Mouse (Mus musculus) kidney, postnatal 4 days (tissue): Measurements from ENCODE around the gene Rhoj.
"Not testable (repeated sequence)": the region's sequence is repeated elsewhere in the genome, so short reads cannot be mapped to it uniquely, and the experiment has no call there.

ENCODE experiments used
- DNase-seq, 2 experiments: peaks; one replicate each; pipeline ENCODE4 v3.0.0; 2021; ENCODE audit warnings: mixed read lengths in 2 of 2

The Rhoj gene

GRCm38 (mm10) chr12:75307961-75308951 is at the start of gene Rhoj:
Gene Rhoj (plus strand): TSS chr12:75308322.
- DNase-seq, result peak; percentile 76 to 85

- DNase-seq, result no peak
Measured at GRCm38 (mm10) chr12:75271726-75272125, 36.4 kb upstream of the Rhoj start.

GRCm38 (mm10) chr12:75275730-75276129 is 32.4 kb upstream of the Rhoj start:
- no peak for DNase-seq

GRCm38 (mm10) chr12:75277425-75277824 is 30.7 kb upstream of the Rhoj start:
- no peak for DNase-seq

GRCm38 (mm10) chr12:75280502-75280901 is 27.6 kb upstream of the Rhoj start:
- DNase-seq, result peak; percentile 20 to 34

GRCm38 (mm10) chr12:75283226-75283625 is 24.9 kb upstream of the Rhoj start:
- DNase-seq, result no peak

GRCm38 (mm10) chr12:75286166-75286565 is 22.0 kb upstream of the Rhoj start:
- DNase-seq, result no peak

GRCm38 (mm10) chr12:75290524-75290923 is 17.6 kb upstream of the Rhoj start:
- DNase-seq, result no peak

- no peak for DNase-seq
Measured at GRCm38 (mm10) chr12:75291556-75291955, 16.6 kb upstream of the Rhoj start.

GRCm38 (mm10) chr12:75292939-75293338 is 15.2 kb upstream of the Rhoj start:
- no peak for DNase-seq

- DNase-seq, result no peak
Measured at GRCm38 (mm10) chr12:75299865-75300264, 8.3 kb upstream of the Rhoj start.

GRCm38 (mm10) chr12:75304132-75304531 is 4.0 kb upstream of the Rhoj start:
- no peak for DNase-seq

- DNase-seq, result peak; percentile 47 to 59
Measured at GRCm38 (mm10) chr12:75309756-75310155, 1.6 kb downstream of the Rhoj start.

- DNase-seq, result peak; percentile 7 to 28
Measured at GRCm38 (mm10) chr12:75310766-75311165, 2.6 kb downstream of the Rhoj start.

GRCm38 (mm10) chr12:75311879-75312278 is 3.8 kb downstream of the Rhoj start:
- peak; percentile 8 to 13 for DNase-seq

GRCm38 (mm10) chr12:75313992-75314391 is 5.9 kb downstream of the Rhoj start:
- DNase-seq, result no peak

GRCm38 (mm10) chr12:75315851-75316250 is 7.7 kb downstream of the Rhoj start:
- no peak for DNase-seq

GRCm38 (mm10) chr12:75320441-75320925 is 12.4 kb downstream of the Rhoj start:
- DNase-seq, result peak; percentile 4 to 9

GRCm38 (mm10) chr12:75321189-75321588 is 13.1 kb downstream of the Rhoj start:
- DNase-seq, result no peak

- DNase-seq, result no peak
Measured at GRCm38 (mm10) chr12:75329188-75329587, 21.1 kb downstream of the Rhoj start.

- DNase-seq, result no peak
Measured at GRCm38 (mm10) chr12:75339894-75340293, 31.8 kb downstream of the Rhoj start.

- DNase-seq, result no peak
Measured at GRCm38 (mm10) chr12:75340331-75340730, 32.2 kb downstream of the Rhoj start.

- DNase-seq, result no peak
Measured at GRCm38 (mm10) chr12:75348551-75348950, 40.4 kb downstream of the Rhoj start.

- DNase-seq, result not testable (repeated sequence)
Measured at GRCm38 (mm10) chr12:75349537-75349936, 41.4 kb downstream of the Rhoj start.
